Mouse (Mus musculus) ZHBTc4 (cell line): ENCODE results near the gene Gm49388.
"Not testable (repeated sequence)": the region's sequence is repeated elsewhere in the genome, so short reads cannot be mapped to it uniquely, and the experiment has no call there.

ENCODE experiments used
- DNase-seq: peaks from one replicate; pipeline ENCODE4 v3.0.0-alpha.2; 2011; ENCODE audit warnings: low read depth, low spot score

Gene Gm49388

DNA sequence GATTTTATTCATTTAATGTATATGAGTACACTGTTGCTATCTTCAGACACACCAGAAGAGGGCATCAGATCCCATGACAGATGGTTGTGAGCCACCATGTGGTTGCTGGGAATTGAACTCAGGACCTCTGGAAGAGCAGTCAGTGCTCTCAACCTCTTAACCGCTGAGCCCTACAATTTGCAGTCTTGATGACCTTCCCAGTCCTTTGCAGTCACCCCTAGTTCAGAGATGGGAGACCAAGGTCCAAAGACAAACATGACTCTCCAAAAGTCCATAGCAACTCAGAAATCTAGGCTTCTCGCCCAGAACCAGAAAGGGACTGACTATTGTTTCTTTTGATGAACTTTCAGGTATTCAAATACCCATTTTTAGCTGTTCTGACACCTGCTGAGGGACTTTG is 54.6 kb downstream of the Gm49388 start:
- not testable (repeated sequence) for DNase-seq

DNA sequence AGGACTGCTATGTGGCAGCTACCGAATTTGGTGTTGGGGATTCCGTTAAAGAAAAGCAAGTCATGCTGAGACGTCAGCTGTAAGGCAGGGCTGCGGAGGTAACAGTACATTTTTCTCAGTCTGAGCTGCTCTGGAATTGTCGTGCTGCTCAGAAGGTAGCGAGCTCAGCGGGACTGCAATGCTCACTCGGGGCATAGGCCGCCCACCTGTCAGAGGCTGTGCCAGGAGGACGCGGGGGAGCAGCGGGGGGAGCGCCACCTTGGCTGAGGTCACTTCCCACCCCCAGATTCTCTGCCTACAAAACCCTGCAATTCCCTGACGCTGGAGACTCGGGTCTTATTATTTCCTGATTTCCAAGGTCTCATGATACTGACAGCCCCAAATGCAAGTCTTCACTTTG is 55.5 kb downstream of the Gm49388 start:
- DNase-seq = peak; percentile 19

DNA sequence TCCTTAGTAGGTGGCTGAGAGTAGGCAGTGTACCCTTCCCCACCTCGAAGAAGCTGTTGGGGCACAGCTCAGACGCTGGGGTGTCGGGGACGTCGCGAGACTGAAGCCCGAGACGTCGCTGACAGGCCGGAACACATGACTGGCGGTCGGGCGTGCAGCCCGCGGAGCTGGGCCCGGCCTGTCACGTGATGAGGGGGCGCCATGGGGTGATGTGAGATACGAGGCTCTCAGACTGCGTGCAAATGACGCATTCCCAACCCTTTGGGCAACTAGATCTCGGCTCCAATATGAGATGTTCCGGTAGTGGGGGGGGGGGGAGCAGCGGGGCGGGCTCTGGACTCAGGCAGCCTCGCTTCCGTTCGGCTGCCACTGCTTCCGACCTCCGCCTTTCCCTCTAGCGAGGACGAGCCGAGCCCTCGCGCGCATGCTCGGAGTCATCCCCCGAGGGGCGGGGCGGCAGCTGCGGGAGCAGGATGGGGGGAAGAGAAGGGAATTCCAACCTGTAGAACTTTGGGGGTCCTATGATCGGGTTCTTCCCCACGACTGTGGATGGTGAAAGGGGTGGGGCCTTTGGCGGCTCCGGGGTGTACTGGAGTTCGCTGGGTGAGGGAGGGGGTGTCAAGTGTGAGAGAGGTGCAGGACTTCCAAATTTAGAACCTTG is 56.1 kb downstream of the Gm49388 start:
- DNase-seq = peak; percentile 94

DNA sequence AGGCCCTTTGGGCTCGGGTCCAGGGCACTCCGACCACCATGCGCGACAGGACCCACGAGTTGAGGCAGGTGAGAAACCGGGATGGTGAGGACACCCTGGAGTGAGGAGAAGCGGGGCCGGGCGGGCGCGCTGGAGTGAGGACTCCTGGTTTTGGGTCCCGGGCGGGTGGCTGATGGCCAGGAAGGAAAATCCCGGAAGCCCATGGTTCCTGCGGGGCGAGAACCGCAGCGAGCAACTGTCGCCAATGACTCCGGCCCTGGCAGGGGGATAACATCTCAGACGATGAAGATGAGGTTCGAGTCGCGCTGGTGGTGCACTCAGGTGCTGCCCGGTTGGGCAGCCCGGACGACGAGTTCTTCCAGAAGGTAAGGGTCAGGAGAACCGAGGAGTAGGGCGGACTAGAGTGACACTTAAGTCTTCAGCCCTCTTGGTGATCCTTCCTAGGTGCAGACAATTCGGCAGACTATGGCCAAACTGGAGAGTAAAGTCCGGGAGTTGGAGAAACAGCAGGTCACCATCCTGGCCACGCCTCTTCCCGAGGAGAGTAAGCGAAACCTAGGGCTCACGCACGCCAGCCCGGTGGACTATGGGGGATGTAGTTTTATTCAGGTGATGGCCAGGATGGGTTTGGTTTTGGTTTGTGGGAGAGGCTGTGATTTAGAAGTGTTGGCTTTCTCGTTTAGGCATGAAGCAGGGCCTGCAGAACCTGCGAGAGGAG is 56.8 kb downstream of the Gm49388 start:
- peak; percentile 89 for DNase-seq

DNA sequence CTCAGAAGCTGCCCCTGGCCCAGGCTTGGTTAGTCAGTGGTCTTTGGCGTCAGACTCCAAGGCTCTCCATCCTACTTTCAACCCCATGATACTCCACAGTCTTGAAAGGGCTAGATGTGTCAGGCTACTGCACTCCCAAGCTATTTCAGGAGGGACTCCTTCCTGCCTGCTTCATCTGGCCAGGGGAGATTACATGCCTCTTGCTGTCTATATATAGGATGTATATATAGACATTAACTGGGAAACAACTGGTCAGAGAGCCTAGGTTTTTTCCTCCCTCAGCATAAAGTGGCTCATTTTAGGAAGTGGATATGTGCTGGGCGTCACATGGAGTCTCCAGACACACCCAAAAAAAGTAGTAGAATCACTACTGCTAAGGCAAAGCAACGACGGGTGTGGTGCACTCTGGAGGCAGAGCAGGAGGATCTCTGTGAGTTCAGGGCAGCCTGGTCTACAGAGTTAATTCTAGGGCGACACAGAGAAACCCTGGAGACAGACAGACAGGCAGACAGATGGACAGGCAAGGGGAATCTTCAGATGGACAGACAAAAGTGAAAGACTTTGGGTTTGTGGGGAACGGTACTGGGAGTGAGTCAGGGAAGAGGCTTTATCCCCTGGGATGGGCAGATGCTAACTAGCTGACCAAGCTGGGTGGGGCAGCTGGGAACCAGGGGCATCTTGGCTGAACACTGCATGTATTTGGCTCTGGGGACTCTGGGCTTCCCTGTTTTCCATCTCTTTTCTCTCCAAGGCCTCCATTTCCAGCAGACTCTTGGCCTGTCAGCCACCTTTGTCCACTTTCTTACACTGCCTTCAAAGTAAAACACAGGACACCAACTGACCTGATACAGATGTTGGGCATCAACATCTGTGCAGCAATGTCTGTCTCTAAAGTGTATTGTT is 64.8 kb downstream of the Gm49388 start:
- no peak for DNase-seq

DNA sequence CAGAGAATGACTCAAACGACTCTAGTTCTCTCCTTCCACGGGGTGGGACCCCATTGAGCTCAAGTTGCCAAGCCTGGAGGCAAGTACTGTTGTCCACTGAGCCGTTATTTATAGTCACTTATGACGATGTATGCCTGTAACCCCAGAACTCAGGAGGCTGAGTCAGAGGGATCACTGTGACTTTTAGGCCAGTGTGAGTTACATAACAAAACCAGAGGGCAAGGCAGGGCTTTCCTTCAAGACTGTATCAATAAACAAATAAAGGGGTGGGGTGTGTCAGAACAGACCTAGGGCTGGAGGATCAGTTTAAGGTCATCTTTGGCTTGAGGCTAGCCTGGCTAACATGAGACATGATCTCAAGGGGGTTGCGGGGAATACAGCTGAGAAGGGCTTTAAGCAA is 65.5 kb downstream of the Gm49388 start:
- peak; percentile 43 for DNase-seq
